Mouse (Mus musculus): ENCODE data around the gene Mmab.

Gene Mmab

GRCm38 (mm10) chr5:114443566-114444367, at the start of gene Mmab, which contains the start of gene Mvk:
Mmab (minus strand) TSS chr5:114444060.
Mvk (plus strand) TSS chr5:114444269.
- peak; percentile 97 for DNase-seq (ENCODE audit: low spot score)

GRCm38 (mm10) chr5:114490241-114490640, 46.4 kb upstream of the Mmab start:
- DNase-seq (ENCODE audit: low spot score) = no peak

DNA sequence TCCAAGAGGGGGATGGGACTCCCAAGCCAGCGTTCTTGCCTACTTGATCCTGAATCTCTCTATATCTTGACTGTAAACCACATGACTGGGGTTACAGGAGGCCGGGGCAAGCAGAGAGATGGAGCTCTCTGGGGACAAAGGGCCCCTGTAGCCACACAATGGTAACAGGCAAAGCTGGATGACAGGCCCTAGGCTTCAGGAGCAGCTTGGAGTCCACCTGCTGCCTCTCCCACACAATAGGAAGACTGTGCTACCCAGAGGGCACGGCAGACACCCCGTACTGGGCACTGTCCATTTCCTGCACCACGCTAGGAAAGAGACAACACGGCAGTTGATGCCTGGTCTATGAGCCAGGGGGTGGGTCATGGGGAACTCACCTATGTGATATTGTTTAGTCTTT, 45.7 kb upstream of the Mmab start:
- DNase-seq (ENCODE audit: low spot score) = no peak

- no peak for DNase-seq (ENCODE audit: low spot score)
Measured at GRCm38 (mm10) chr5:114485685-114486084, 41.8 kb upstream of the Mmab start.

DNA sequence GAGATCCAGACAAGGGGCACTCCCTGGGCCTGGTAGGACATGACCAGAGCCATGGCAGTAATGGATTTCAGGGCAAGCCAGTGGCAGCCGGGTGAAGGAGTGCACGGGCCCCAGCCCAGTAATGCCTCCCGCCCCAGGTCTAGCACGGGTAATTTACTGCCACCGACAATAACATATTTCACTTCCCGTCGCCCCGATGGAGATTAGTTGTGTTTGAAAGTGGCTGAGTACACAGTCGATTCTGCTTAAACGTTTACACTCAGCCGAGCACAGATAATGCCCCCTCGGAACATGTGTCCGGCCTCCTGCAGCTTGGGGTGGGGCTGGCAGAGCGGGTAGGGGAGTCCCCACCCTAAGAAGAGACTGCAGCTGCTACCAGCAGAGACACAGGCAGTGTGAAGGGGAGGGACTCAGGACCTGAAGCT, 38.7 kb upstream of the Mmab start:
- no peak for DNase-seq (ENCODE audit: low spot score)

GRCm38 (mm10) chr5:114478267-114478666, 34.4 kb upstream of the Mmab start:
- no peak for DNase-seq (ENCODE audit: low spot score)

GRCm38 (mm10) chr5:114474741-114475491, 31.1 kb upstream of the Mmab start:
- DNase-seq (ENCODE audit: low spot score) = no peak

- no peak for DNase-seq (ENCODE audit: low spot score)
Measured at GRCm38 (mm10) chr5:114470359-114470758, 26.5 kb upstream of the Mmab start.

- DNase-seq (ENCODE audit: low spot score) = no peak
Measured at GRCm38 (mm10) chr5:114468007-114468406, 24.1 kb upstream of the Mmab start.

DNA sequence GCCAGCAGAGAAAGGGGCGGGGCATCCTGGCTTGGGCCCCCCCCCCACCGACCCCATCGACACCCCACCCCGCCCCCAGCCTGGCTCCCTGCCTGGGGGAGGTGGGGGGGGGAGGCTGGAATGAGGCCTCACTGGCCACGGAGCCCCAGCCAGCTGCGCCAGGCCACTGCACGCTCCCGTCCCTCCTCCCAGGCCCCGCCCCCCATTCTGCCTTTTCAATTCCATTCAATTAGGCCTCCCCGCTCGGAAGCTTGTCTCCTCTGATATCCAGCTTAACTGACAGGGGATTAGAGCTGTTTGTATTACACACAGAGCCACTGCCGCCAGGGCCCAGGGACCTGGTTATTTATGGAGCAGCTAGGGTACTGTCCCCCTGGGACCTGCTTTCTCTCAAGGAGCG, 23.6 kb upstream of the Mmab start:
- DNase-seq (ENCODE audit: low spot score) = peak; percentile 35

- DNase-seq (ENCODE audit: low spot score) = no peak
Measured at GRCm38 (mm10) chr5:114467019-114467418, 23.2 kb upstream of the Mmab start.

DNA sequence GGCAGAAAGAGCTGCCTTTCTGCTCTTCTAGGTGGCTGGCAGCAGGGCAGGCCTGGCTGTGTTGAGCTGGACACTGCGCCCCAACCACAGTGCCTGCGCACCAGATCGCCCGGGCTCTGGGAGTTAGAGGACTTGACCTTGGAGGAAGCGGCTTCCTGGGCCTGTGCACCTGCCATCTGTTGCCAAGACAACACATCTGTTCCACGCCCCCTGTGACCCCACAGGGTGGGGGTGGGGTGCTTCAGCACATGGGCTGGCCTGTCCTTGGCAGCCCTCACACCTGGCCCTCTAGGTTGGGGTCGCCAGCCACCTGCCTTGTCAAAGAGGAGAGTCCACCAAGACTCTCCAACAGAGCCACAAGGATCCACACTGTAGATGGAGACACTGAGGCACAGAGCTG, 21.8 kb upstream of the Mmab start:
- no peak for DNase-seq (ENCODE audit: low spot score)

GRCm38 (mm10) chr5:114464561-114464960, 20.7 kb upstream of the Mmab start:
- DNase-seq (ENCODE audit: low spot score) = no peak

- DNase-seq (ENCODE audit: low spot score) = no peak
Measured at GRCm38 (mm10) chr5:114462067-114463040, 18.5 kb upstream of the Mmab start.

DNA sequence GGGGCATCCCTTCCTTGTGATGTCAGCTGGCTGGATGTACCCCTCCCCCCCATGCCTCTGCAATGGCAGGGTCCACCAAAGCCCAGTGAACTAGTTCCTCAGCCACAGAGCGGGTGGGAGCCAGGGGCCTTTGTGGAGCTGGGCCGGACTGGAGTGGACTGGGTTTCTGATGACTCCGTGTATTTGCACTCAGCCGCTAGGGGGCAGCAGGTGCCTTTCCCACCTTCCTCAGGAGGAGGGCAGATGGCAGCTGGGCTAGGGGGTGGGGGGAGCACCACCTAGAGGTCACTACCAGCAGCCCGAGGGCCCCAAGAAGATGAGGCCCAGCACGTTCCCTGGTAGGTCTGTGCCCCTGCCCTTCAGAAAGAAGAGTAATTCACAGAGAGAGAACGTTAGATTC, 17.4 kb upstream of the Mmab start:
- DNase-seq (ENCODE audit: low spot score) = peak; percentile 54

DNA sequence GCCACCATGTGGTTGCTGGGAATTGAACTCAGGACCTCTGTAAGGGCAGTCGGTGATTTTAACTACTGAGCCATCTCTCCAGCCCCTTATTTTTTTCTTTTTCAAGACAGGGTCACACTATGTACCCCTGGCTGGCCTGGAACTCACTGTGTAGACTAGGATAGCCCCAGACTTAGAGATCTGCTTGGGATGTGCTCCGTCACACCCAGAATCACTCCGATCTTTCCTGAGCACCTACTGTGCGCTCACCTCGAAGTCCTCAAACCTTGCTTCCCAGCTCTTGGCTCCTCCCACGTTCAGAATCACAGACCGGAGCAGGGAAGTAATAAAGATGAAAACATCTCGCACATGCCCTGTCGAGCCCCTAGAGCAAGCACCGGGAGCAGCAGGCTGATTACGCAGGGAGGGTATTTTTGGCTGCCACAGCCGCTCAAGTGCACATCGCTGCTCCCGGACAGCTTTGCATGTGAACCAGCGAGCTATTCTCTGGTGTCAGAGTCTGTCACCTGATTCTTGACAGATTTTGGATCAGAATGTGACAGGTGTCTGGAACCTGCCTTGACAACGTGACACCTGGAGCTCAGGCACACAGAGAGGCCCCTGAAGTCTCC, 13.2 kb upstream of the Mmab start:
- no peak for DNase-seq (ENCODE audit: low spot score)

DNA sequence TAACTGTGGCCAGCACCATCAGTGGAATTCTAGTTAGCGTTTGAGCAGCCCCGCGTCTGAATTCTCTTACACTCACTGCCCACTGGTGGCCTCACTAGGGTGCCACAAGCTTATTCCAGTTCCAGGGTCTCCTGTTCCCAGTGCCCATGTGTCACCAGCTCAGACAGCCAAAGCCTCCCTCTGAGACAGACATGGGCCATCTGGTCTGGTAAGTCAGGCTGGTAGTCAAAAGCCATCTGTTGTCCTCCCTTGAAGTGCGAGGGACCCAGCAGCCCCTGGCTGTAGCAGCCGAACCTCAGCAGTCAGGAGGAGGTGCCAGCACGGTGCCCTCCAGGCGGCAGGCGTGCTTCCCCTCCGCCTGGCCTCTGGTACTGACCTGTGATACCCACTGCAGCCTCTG, 12.4 kb upstream of the Mmab start:
- no peak for DNase-seq (ENCODE audit: low spot score)

GRCm38 (mm10) chr5:114449011-114449410, 5.2 kb upstream of the Mmab start:
- DNase-seq (ENCODE audit: low spot score) = no peak

GRCm38 (mm10) chr5:114444368-114444692, 470 bp upstream of the Mmab start:
- DNase-seq (ENCODE audit: low spot score) = no peak

DNA sequence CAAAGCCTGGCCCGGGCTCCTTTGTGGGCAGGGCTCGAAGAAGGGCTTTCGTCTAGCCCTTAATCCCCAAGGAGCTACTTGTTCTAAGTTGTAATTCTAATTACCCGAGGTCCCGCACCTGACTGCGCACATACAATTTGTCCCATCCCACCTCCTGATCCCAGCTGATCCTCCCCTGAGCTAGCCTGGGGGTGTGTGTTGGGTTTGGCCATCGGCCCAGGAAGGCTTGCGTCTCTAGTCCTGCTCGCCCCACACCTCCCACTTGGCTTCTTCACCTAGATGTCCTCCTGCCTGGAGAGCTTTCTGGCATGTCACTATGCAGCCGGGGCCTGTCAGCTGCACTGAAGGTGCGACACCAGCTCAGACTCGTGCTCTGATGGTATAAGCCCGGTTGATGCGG, 8.3 kb downstream of the Mmab start:
- no peak for DNase-seq (ENCODE audit: low spot score)

- no peak for DNase-seq (ENCODE audit: low spot score)
Measured at GRCm38 (mm10) chr5:114434359-114434758, 9.5 kb downstream of the Mmab start.

DNA sequence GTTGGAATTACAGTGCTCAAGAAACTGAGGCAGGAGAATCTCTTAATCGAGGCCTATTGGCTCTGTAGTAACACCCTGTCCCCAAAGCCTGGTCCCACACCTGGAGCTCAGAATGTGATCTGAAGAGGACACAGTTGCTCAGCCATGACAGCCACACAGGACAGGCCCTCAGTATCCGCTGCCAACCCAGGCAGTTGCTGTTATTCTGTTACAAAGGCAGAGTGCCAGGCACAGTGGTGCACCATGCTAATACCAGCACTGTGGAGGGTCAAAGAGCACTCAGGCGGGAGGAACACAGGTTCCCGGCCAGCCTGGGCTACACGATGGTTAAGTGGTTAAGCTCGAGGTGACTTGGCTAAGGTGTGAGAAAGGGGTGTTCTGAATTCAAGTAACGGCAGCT, 14.1 kb downstream of the Mmab start:
- no peak for DNase-seq (ENCODE audit: low spot score)

Data from ovary, adult 18-20 months (tissue).